Mouse (Mus musculus) megakaryocyte-erythroid progenitor cell, adult 5 weeks (primary cell): ENCODE data around the gene Zfp719. TPM values are rescaled to one million over a fixed set of nuclear protein-coding genes. Genes with fewer than 3 reads are reported as not detected.

Source experiments
- polyA plus RNA-seq: library from polyadenylated mRNA; stranded (reverse); fragments of >175 nt; gene quantifications from 2 replicates; pipeline ENCODE4 v1.2.3, GENCODE M21; 2012

The Zfp719 gene
- polyA plus RNA-seq: 0.04 and 0.14 TPM in 2 replicates

DNA sequence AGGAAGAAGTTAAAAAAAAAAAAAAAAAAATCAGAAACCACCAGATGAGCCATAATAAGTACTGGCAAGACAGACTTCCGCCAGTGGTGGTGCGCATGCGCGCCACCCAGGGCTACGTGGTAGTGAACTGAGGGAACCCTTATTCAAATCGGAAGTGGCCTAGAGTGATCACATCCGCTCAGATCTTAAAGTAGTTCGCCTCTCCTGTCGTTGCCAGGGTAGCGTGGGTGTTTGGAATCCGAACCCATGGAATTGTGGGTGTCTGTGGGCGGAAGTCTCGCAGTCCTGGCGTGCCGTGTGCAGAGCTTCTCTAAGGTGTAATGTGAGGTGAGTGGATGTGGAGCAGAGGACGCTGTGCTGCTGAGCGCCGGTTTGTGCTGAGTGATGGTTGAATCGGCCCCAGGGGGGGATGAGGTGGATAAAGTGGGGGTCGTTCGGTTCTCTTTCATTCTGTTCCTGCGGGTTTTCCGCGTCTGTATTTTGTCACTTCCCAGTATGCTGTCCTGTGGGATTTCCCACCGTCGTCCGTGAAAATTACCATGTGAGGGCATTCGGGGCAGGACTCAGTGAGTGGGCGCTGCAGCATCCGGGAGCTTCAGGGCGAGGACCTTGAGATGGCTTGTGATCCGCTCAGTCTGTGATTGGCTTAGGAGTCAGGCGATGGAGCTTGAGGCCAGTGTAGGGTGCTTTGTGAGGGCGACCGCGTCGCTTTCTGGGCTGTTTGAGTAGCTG is at the start of gene Zfp719:
Gene Zfp719, plus strand, starts transcription at position 171 of the 732 bp plus-strand sequence.

DNA sequence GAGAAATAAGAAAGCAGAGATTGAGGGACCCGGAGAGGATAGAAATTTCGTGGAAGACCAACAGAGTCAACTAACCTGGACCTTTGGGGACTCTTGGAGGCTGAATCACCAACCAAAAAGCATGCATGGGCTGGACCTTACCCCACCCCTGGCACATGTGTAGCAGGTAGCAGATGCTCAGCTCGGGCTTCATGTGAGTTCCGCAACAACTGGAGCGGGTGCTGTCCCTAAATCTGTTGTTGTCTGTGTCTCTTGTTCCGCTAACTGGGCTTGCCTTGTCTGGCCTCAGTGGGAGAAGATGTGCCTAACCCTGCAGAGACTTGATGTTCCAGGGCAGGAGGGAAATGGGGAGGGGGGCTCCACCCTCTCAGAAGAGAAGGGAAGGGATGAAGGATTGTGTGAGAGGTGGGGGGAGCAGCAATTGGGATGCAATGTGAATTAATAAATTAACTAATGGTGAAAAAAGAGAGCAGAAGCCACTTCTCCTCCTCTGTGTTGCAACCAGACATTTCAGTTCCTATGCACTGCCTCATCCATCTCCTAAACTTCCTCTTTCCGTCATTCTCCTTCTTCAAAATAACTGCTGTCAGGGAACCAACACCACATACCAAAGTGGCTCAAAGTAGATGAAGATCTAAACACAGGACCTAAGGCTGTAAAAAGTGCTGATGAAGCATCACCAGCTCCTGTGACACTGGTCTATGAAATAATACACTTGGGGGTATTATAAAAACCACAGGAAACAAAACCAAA is 35.0 kb upstream of the Zfp719 start, which contains the start of gene Cd33:
Gene Cd33, minus strand, starts transcription at position 204 of the 753 bp plus-strand sequence.

DNA sequence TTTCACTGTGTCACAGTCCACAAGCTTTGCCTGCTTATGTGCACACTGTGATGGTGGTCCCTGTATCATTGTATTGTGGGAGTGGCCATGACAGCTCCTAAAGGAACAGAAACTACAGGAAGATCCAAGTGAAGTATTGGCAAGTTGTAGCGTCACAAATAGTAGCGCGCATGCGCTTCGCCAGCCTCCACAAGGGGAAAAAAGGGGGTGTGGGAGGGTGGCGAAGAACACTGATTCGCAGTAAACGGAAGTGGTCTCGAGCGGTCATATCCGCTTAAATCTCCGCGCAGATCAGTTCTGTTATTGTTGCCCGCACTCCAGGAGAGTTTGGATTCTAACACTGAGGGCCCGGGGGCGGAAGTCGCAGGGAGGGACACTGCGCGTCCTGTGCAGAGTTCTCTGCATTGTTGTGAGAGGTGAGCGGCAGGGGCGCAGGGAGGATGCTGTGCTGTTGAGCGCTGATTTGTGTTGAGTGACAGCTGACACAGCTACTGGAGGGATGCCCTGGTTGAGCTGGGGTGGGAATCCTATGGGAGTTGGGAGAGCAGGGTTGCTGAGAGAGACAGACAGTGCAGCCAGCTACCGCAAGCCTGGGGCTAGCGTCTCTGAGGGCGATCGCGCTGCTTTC is 17.3 kb upstream of the Zfp719 start, which contains the start of gene Zfp658:
Gene Zfp658, plus strand, starts transcription at position 251 of the 628 bp plus-strand sequence.

DNA sequence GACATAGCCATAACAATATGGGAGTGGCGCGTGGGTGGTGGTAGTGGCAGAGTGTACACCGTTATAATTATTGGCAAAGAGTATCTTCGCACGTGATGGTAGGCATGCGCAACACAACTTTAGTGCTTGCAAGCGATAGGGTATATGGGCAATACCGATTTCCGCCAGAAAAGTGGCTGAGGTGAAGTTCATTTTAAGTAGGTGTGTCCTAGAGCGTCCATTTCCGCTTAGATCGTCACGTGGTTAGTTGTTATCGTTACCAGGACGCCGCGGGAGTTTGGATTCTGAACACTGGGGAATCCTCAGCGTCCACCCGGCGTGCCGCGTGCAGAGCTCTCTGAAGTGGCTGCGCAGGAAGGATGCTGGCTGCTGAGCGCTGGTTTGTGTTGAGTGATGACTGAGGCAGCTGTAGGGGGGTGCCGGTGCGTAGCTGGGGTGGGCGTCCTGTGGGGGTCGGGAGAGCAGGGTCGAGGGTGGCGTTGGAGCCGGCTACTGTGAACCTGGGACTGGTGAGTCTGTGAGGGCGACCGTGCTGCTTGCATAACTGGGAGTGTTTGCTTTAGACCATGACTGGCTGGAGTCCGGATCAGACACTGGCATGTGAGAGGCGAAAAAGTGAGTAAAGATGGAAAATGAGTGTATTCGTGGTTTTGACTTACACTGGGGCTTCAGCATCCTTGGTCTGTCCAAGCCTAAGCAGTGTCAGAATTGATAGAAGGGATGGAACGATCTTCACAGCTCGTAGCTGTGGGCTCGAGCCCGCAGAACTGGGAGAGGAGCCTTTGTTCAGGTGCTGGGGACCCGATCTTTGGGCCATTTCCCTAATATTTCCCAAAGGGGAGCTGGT is 27.7 kb downstream of the Zfp719 start, which contains the start of gene Zfp819:
Gene Zfp819, plus strand, starts transcription at position 274 of the 847 bp plus-strand sequence.

DNA sequence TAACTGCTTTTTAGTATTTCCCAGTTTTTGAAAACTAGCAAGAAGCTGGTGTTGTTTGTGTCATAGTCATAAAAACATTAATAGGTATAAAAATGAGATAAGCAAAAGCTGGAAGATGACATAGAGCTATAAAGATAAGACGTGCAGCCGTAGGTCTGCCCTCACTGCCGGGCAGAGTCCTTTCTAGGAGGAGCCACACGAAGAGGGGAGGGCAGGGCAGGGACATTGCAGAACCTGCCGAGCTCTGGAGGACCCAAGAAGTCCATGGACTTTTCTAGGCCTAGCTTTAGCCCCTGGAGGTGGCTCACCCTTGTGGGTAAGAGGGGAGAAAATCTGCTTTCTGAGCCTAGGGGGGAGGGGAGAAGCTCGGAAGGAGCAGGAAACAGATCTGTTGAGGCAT is 55.1 kb downstream of the Zfp719 start, which contains the start of gene Ceacam18:
Gene Ceacam18, plus strand, starts transcription at position 208 of the 400 bp plus-strand sequence.

Other genes starting within 250 kb of the Zfp719 start
- 9.8 and 10.6 TPM in 2 replicates for gene Siglecf, start 228.3 kb upstream of the Zfp719 start, polyA plus RNA-seq
- 9.9 and 20.2 TPM in 2 replicates for gene Siglecg, start 171.4 kb upstream of the Zfp719 start, polyA plus RNA-seq
- gene Lim2, start 151.9 kb upstream of the Zfp719 start, polyA plus RNA-seq: 3.0 and 3.5 TPM in 2 replicates
- 20.5 and 36.9 TPM in 2 replicates for gene Nkg7, start 142.5 kb upstream of the Zfp719 start, polyA plus RNA-seq
- 0.26 TPM in 1 of 2 replicates, not detected in the other for gene Cldnd2, start 138.8 kb upstream of the Zfp719 start, polyA plus RNA-seq
- 228 and 243 TPM in 2 replicates for gene Etfb, start 135.5 kb upstream of the Zfp719 start, polyA plus RNA-seq
- gene Gm45233, start 135.5 kb upstream of the Zfp719 start, polyA plus RNA-seq: 0.39 and 0.93 TPM in 2 replicates
- 21.8 and 23.6 TPM in 2 replicates for gene Vsig10l, start 116.5 kb upstream of the Zfp719 start, polyA plus RNA-seq
- 0.09 TPM in 1 of 2 replicates, not detected in the other for gene Iglon5, start 89.5 kb upstream of the Zfp719 start, polyA plus RNA-seq
- gene 4931406B18Rik, start 73.7 kb upstream of the Zfp719 start, polyA plus RNA-seq: 0.05 and 0.07 TPM in 2 replicates
- gene Cd33, start 35.2 kb upstream of the Zfp719 start, polyA plus RNA-seq: 3.4 and 4.1 TPM in 2 replicates
- 0.25 and 0.46 TPM in 2 replicates for gene Zfp658, start 17.4 kb upstream of the Zfp719 start, polyA plus RNA-seq
- gene Zfp819, start 27.6 kb downstream of the Zfp719 start, polyA plus RNA-seq: not detected in 2 replicates
- gene Ceacam18, start 55.1 kb downstream of the Zfp719 start, polyA plus RNA-seq: not detected in 2 replicates
- gene Siglece, start 80.6 kb downstream of the Zfp719 start, polyA plus RNA-seq: 0.99 and 3.2 TPM in 2 replicates
- 18.6 and 19.4 TPM in 2 replicates for gene Ctu1, start 92.4 kb downstream of the Zfp719 start, polyA plus RNA-seq
- not detected in 2 replicates for gene Klk14, start 110.8 kb downstream of the Zfp719 start, polyA plus RNA-seq
- not detected in 2 replicates for gene Klk13, start 133.0 kb downstream of the Zfp719 start, polyA plus RNA-seq
- gene Klk12, start 189.3 kb downstream of the Zfp719 start, polyA plus RNA-seq: not detected in 2 replicates
- gene Klk11, start 195.0 kb downstream of the Zfp719 start, polyA plus RNA-seq: not detected in 2 replicates
- gene Klk10, start 201.4 kb downstream of the Zfp719 start, polyA plus RNA-seq: 0.06 TPM in 1 of 2 replicates, not detected in the other
- gene Klk9, start 212.3 kb downstream of the Zfp719 start, polyA plus RNA-seq: not detected in 2 replicates
- gene Klk8, start 218.0 kb downstream of the Zfp719 start, polyA plus RNA-seq: 25.3 and 55.0 TPM in 2 replicates
- not detected in 2 replicates for gene Klk7, start 231.7 kb downstream of the Zfp719 start, polyA plus RNA-seq
- not detected in 2 replicates for gene Klk6, start 244.9 kb downstream of the Zfp719 start, polyA plus RNA-seq